Mouse (Mus musculus) gastrocnemius, postnatal 25 days (tissue): Measurements from ENCODE around the gene Zkscan2. TPM values are rescaled to one million over a fixed set of nuclear protein-coding genes. Genes with fewer than 3 reads are reported as not detected.

Experiments used
- DNase-seq: peaks from one replicate; pipeline ENCODE4 v3.0.0; 2022
- long read RNA-seq, 2 experiments: library from polyadenylated mRNA; stranded (forward); transcript quantifications; one replicate each; pipeline ENCODE4 v2.0.0; 2021
- total RNA-seq, 2 experiments: library from RNA; stranded (reverse); gene quantifications; 1 replicate in 1 of 2; 2 replicates in 1 of 2; pipeline ENCODE4 v1.2.3; 2021

Gene Zkscan2
- total RNA-seq, result under 1 TPM in 1 of 2 experiments, not detected in 1; 0.03 TPM
- long read RNA-seq, experiment 1, result 0 reads
- long read RNA-seq, experiment 2, result 0 reads

DNA sequence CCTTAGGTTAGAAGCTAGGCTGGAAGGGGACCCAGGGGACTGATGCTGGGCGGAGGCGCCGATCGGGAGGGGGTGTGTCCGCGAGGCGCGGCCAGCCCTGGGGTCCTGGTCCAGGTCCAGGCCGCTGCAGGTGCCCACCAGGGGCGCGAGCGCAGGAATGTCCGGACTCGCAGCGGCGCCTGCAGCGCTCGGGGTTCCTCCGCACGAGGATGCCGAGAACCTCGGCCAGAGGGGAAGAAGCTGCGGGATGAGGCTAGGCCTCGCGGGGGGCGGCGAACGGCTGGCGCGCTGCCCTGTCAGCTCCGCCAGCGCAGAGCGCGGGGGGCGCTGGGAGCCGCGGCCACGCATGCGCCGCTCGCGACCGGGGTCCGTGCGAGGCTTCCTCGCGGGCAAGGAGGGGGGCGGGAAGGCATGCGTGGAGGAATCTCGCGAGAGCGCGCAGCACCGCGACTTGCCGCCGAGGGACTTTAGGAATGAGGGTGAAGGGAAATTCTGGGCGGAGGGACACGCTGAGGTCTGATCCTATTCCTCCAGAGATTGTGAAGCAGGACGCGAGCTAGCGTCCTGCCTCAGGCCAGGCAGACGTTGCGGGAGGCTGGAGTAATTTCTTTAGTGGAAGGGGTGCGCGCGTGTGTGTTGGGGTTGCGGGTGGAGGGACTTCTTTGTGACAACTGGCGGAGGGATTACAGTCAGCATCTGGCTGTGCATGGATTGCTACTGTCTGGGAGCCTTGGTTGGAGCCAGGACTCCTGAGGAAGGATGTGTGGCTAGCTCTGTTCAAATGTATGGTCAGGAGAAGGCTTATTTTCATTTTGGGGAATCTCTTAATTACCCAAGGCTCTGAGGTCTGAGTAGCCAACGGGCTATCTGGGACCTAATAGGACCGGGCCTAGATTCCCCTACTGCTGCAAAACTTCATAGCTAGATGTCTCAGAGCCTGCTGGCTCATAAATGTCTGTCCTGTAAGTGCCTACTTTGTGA is at the start of gene Zkscan2:
Zkscan2 (minus strand) TSS at position 211 of the 981 bp plus-strand sequence.
- DNase-seq, result peak; percentile 10

DNA sequence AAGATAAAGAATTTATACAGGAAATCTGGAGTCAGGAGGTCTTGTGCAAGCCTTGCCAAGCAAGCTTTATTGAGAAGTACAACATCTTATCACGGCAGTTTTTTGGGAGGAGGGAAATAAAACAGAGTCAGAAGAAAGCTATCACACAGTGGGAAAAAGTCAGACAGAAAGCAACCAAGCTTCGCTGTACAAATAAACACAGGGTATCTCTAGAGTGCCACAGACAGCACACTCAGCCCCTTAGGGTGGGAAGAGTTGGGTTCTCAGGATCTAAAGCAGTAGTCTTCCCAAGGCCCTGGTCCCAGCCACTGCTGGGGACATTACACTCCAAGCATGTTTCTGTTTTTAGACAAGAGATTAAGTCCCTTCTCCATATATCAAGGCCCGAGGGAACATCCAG is 28.9 kb upstream of the Zkscan2 start:
- DNase-seq, result no peak

DNA sequence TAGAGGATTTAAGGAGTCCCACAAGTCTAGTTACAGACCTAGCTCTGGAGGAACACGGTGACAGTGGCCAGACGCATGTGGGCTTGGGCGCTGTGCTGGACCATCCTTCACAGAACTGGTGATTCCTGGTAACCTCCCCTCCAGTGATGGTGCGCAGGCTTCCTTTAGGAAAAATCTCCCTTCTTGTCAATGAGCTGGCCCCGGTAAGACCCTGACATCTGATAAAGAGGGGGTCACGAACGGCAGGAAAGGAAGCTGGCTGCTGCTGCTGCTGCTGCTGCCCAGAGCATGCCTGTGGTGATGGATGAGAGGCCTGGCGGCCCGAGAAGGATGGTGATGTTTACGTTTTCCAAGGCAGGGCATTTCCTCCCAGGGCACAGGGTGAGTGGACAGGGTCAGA is 25.5 kb upstream of the Zkscan2 start:
- no peak for DNase-seq

DNA sequence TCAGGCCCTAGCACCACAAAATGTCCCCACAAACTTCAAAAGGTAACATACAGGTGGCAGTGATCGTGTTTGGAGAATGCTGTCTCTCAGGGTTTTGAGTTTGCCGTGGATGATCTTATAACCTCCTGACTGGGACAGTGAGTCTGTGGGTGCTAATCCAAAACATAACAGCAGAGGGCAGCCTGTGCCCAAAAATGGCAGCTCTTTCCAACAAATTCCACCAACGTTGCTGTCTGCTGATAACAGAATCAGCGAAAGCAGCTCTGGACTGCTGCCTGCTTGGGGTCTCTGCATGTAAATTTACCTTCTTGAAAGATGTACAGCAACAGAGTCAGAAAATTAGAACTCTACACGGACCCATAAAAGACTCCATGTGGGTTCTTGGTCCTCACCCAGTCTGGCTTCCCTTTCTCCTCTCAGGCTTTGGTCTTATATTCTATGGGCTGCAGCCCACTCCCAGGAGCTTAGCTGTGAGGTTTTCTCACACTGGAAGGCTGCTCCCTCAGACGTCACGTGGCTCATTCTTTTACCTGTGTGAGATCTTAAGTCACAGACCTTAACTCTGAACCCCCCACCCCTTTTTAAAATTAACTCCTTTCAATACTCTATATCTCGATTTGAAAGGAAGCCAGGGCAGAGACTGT is 24.1 kb upstream of the Zkscan2 start:
- no peak for DNase-seq

DNA sequence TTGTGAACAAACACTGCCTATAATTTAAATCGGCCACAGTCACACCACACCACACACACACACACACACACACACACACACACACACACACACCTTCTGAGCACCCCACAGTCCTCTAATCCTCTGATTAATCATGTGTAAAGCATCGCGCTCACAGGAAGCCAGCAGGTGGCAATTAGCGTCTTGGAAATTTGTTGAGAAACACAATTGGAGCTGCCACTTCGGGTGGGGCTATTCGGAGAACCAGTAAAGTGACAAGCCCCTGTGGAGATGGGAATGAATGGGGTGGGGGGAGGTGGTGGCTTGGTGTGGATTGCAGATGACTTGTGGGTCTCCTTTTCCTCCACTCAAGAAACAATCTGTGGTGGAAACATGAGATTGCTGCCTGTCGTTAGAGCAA is 7.7 kb upstream of the Zkscan2 start:
- no peak for DNase-seq

DNA sequence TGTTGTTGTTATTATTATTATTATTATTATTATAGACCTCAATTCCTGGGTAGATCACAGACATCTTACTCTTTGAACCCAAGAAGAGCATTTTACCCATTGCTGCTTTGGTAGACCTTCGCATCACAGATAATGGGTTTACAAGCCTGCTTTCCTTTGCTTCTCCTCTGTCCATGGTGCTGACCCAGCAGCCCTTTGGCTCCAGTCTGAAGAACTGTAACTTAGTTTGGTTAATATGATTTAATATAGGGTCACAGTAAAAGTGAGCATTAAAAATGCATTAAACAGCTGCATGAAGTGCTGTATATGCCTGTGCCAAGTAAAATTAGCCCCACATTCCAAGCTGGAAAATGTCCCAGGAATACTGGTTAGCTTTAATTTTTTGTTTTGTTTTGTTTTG is 3.1 kb upstream of the Zkscan2 start:
- no peak for DNase-seq

DNA sequence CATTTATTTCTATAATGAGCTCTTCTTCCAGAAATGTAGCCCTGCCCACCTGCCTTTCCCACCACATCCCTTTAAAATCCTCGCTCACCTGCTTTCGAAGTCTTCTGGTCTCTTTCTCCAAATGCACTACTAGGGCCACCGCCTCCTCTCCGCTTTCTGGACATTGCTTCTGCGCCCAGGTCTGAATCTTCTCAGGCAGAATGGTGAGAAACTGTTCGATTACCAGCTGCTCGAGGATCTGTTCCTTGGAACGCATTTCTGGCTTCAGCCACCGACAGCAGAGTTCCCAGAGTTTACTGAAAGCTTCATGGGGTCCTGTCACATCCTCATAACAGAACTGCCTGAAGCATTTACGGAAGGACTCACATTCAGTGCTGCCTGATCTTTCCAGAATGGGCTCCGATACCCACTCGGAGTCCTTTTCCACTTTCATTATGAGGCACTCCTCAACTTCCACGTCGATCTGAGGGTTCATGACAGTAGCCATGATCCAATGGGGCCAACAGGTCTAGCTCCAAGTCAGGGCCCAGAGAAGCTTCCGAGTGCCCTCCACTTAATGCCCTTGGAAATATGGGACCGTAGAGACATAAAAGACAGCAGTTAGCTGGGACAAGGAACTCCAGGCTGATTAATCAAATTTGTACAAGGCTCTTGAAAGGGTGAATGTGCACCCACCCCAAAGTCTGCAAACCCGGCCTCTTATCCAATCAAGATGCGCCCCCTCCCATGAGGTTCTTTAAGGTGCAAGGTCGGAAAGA is 589 bp downstream of the Zkscan2 start:
- DNase-seq, result no peak

DNA sequence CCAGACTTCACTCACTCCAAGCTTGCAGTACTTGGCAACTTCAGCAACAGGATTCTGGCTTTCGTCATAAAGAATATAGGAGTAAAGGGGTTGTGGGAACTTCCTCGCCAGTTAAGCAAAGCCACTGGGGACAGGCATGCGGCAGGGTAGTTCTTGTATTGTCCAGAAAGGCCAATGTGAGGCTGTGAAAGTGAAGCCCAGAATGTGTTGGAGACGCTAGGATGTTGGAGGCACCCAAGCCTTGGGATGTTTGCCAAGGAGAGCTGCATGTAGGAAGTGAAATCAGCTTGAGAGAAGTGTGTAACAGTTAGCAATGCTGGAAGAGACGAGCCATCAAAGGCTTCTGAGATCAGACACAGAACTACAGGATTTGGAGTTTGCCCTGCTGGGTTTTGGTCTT is 12.5 kb downstream of the Zkscan2 start:
- no peak for DNase-seq

DNA sequence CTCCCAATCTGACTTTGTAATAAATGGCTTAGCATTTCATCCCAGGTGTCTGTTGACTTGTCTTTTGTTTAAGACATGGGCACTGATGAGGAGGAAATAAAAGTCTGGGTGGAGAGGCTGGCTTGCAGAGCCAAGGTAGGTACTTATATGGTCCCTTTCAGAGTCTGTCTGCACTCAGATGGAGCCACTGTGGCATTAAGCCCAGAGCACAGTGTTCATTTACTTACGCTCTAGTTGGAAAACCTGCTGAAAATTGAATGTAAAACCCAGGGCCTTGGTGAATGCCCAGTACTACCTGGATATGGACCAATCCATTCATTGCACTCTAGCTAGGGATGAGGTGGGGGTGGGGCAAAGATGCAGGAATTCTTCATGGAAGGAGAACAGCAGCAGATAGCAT is 32.3 kb downstream of the Zkscan2 start:
- DNase-seq, result no peak

DNA sequence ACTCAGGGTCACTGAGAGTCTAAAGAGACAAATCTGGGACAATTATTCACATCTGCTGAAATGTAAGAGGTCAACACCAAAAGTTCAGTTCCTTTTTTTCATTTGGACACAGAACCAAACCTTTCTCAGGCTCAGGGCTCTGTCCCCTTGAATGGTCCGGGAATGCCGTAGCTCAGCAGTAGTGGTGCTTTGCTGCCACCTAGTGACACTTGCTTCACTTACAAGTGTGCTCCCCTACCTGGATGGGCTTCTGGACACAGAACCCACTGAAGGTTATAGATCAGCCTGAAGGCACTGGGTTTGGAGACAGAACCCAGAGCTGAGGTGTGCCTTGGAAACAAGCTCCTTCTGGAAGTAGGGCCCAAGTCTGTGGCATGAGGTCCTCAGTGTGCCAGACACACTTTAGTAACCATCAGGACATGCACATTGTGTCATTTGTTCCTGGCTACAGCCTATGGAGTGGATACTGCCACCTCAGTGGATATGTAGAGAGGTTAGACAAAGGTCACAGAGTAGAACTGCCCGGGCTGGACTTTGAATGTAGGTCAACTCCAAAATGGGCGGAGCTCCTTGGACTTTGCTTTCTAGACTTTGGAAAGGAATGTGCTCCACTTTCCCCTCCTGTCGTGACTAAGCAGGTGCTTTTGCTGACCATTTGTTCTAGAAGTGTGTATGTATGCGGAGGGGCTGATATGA is 34.4 kb downstream of the Zkscan2 start:
- DNase-seq, result peak; percentile 10

DNA sequence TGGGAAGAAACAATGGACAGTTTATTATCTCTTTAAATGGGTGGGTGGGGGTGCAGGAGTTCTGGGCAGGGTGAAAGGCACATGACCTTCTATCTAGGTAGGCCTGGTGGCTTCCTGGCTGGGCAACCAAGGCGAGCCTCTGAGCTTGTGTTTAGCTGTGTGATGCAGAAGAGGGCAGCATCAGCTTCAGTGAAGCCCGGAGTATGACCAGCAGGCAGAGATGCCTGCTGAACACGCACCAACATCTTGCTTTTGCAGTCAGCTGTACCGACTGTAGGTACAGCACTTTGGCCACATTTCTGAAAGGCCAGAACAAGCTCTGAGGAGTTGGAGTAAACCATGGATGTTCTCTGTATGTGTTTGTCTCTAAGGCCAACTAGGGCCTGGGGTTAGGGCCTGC is 36.7 kb downstream of the Zkscan2 start:
- no peak for DNase-seq

DNA sequence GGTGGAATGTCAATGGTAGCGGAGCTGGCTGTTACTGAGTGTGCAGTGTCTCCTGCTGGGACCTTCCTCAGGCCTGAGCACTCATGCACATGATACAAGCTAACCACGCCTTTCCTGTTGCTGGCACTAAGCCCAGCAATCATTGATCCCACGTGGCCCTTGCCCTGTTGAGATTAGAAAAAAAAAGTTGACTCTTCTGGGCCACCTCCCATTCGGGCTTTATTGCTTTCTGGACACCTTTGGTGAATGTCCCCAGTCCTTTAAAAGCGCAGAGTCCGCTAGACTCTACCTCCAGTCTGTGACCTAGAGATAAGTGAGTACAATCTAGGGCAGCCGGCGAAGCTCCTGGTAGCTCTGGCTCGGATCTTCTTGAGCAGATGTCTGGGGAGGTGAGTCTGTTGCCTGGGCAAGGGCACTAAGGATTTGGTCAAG is 38.2 kb downstream of the Zkscan2 start, which contains the start of gene Aqp8:
Aqp8 (plus strand) TSS at position 222 of the 432 bp plus-strand sequence.
- no peak for DNase-seq

DNA sequence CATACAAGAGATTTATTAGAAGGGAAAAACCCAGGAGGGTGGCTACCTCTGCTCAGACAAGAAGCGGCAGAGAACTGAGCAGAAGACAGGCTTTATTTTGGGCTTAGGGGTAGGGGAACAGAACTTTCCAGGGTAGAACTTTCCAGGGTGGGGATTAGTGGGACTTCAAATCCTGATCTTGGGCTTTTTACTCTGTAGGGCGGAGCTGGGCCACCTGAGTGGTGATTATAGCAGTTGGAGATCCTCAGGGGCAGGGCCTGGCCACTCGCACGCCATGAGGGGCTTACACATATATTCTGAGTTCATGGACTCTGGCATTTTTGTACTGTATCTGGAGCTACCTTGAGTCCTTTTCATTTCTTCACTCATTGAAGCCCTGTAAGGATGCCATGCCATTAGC is 38.9 kb downstream of the Zkscan2 start:
- DNase-seq, result no peak

DNA sequence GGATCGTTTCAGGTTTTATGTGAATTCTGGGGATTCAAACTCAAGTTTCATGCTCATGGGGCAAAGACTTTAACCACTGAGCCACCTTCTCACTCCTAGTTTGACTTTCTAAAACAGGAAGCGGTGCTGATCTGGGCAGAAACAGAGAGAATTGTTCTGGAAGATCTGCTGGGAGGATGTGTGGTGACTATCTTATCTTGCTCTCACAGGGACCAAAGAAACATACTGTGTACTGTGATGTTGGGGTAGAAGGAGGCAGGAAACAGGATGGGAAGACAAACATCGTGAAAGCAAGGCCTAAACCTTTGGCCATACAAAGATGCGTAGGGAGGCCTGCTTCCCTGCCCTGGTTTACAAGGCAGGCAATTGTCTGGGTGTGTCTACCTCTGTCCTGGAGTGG is 41.0 kb downstream of the Zkscan2 start:
- DNase-seq, result no peak

DNA sequence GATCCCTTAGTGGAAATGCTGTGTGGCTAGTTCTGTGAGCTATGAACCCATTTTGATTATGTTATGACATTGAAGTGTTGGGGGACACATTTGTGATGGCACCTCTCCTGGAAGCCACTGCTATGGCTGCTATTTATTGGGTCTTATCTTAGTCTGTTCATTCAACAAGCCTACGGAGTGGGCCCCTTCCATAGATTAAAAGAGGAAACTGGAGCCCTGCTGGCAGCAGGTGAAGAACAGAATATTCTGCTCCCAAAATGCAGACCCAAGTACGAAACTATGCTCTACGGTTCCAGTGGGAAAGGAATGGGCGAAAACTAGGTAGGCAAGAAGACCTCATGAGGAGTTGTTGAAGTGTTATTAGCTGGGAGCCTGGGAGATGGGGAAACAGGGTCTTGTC is 41.9 kb downstream of the Zkscan2 start:
- no peak for DNase-seq

DNA sequence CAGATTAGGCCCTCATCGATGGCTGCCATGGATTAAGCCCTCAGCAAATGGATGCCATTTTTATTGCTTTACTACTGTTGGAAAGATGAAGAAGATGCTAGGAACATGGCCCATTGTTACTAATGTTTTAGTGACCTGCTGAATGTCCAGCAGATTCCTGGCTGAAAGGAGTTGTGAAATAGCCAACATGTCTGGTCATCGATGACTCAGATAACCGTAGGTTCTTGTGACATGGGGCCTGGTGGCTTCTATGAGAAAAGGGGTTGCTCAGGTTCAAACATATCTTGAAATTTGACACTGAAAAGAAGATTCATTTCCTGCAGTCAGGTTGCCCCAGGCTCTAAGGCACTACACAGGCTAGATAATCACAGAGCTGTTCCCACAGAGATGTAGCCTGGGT is 45.2 kb downstream of the Zkscan2 start:
- DNase-seq, result no peak

DNA sequence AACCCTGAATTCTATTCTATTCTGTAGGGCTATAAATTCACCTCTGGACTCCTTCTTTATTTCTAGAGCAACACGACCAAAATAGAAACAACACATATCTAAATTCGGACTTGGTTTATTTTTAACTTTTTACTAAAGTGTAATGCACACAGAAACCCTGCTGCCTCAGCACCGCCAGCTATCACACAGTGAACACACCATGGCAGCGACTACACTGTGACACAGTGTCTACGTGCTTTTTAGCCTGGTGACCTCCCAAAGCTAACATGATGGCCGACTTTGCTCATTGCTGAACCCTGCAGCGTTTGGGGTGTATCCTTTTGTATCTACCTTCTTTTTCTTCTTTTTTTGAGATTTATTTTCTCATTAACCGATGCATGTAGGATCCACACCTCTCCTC is 47.2 kb downstream of the Zkscan2 start:
- DNase-seq, result no peak

DNA sequence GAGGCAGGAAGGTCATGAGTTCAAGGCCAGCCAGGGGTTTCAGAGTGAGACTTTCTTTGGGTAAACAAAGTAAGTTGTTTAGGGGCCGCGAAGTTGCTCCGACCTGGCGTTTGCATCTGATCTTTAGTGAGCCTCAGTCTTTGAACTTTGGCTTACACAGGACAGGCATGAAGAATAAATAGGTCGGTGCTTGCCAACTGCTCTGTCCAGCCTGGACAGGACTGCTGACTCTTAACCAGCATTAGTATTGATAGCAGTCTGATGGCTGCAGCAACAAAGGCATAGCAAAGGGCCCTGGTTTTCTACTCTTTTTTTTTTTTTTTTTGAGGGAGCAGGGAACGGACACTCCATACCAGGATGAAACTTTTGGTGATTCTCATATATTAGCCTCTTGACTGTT is 47.7 kb downstream of the Zkscan2 start:
- DNase-seq, result no peak

DNA sequence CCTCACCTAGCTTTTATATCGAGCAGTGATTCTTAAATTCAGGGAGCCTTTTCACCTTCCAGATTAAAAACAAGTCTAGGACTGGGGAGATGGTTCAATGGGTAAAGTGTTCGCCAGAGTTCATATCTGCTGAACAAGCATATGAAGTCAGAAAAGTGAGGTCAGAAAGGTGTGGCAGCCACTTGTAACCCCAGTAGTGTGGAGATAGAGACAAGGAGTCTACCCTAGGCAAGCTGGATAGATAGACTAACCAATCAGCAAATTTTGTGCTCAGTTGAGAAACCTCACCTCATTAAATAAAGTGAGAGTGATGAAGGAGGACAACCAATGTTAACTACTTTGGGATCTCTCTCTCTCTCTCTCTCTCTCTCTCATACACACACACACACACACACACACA is 49.7 kb downstream of the Zkscan2 start:
- no peak for DNase-seq

DNA sequence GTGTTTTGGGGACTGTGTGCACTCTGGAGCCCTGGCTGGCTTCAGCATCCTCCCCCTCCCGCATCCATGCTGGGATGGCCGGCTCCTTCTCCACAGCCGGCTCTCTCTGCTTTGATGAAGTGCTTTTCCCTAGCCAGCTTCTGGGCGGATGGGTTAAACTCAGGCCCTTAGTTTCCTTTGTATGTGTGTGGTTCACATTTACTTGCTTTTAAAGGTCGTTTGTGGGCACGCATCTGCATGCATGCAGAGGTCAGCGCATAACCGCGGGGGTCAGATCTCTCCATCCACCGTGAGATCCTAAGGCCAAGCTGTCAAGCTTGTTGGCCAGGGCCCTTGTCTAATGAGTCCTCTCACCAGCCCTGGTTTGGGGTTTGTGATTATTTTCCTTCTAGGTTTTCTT is 50.6 kb downstream of the Zkscan2 start:
- DNase-seq, result no peak

DNA sequence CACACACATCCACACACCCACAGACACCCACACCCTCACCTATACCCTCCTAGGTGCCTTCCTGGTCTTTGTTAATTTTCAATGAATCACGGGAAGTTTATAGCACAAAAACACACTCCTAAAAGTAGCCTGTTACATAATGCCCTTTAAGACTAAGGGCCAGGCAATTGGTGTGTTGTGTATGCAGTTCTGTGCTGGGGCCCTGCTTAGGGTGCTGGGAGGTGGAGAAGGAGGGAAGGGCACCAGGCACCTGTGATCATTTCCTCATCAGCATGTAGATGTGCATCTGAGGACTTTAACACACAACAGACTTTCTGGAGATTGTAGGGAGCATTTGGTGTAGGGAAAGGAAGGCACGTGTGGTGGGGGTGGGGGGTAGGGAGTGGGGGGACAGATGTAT is 51.5 kb downstream of the Zkscan2 start:
- DNase-seq, result no peak

DNA sequence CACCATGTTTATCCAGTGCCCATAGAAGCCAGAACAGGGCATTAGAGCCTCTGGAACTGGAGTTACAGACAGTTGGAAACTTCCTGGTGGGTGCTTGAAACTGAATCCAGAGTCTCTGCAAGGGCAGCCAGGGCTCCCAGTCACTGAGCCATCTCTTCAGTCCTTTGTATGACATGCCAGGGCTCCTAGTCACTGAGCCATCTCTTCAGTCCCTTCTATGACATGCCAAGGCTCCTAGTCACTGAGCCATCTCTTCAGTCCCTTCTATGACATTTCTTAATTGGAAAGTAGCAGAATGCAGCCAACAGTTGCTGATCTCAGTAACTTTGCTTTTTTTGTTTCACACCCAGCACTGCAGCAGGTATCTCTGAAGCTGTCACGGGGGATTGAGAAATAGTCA is 58.2 kb downstream of the Zkscan2 start:
- no peak for DNase-seq
